Mouse (Mus musculus): ENCODE measurements around the gene Hdhd5. TPM values are rescaled to one million over a fixed set of nuclear protein-coding genes. Genes with fewer than 3 reads are reported as not detected.

The Hdhd5 gene
- 9.9 and 11.6 TPM in 2 replicates for polyA plus RNA-seq (2015; fragmentation: Nextera tagmentation; extraction: Ambion mirVana)

DNA sequence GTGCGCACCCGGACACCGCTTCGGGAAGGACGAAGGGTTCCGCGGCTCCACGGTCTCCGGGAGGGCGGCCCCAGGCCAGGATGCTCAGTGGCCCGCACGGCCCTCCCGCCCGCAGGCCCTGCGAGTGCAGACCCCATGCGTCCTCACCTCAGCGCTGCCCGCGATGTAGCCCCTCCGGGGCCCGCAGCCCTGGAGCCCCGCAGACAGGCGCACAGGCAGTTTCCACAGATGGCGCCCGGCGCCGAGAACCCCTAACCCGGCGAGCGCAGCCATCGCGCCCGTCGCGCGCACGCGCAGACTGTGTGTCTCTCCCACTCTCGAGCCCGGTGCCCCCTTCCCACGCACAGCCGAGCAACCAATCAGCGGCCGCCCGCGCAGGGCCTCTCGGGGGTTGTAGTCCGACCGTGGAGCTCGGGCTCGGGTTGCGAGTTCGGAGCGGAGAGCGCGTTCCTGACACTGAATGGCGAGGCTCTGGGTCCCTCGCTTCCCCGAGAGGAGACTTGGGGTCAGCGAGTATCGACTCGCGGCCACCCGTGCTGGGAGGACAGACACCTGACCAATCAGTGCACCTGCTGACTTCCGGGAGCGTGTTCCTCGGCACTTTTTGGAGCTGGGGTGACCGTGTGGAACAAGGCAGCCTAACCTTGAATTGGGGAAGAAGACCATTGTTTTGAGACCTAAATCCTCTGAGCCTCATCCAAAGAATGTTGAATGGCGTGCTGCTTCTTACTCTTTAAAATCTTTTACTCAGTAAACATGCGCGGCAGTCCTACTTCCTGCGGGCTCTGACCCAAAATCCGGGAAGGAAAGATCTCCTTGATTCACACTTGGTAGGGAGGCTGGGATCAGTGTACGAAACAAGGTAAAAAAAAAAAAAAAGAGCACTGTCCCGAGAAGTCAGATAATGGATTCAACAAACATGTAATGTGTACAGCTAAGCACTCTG lies at the start of gene Hdhd5:
Hdhd5 (minus strand) TSS at position 300 of the 946 bp plus-strand sequence.
- peak within 1 kb of the TSS; percentile 69 for H3K27ac ChIP-seq (replicated peaks)
- WGBS (ENCODE audit: insufficient replicate concordance) = under 1% methylated on average over 75 of the region's 75 CpGs
- H3K9ac ChIP-seq = peak within 1 kb of the TSS; percentile 83

DNA sequence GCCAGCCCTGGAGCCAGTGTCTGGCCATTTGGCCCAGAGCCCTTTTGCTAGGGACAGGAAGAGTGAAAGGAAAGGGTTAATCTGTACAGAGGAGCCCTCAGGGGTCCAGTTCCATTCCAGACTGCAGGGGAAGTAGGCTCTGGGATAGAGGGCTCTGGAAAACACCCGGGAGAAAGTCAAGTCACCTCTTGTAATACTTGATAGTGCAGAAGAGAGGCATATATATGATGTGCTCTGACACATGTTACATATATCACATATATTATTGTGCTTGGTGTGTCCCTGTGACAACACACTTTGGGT lies 49.5 kb upstream of the Hdhd5 start:
- WGBS (ENCODE audit: insufficient replicate concordance) = 3% methylated on average over 1 of the region's 1 CpGs
- no peak; the same call in 1 of the 2 replicates for ATAC-seq (ENCODE audit: insufficient read depth)
- Histone ChIP-seq H3K4me3 (replicated peaks) (peak overlapping the region; percentile 59), H3K4me2 (peak overlapping the region; percentile 96), H3K9me3 (replicated peaks) (no peaks in the 10 kb centered on the region), H3K27ac (replicated peaks) (peak overlapping the region; percentile 89), H3K4me1 (replicated peaks) (peaks cover 52% of the 10 kb centered on the region), H3K36me3 (replicated peaks) (no peaks in the 10 kb centered on the region), H3K27me3 (no peaks in the 10 kb centered on the region; the same call in 1 of the 2 replicates), H3K9ac (peak overlapping the region; percentile 66)

More for the DNA sequence above, at the start of gene Hdhd5:
- ATAC-seq (ENCODE audit: insufficient read depth) = peak; percentile 94
- Histone ChIP-seq H3K27me3 (no peaks in the 10 kb centered on the region), H3K4me1 (replicated peaks) (peaks cover 41% of the 10 kb centered on the region), H3K36me3 (replicated peaks) (0 out of 2 replicates have a peak, but pooled peaks cover 7% of the 10 kb centered on the region), H3K4me3 (replicated peaks) (peak within 1 kb of the TSS; percentile 91), H3K4me2 (peak within 1 kb of the TSS; percentile 94), H3K9me3 (replicated peaks) (no peaks in the 10 kb centered on the region)

DNA sequence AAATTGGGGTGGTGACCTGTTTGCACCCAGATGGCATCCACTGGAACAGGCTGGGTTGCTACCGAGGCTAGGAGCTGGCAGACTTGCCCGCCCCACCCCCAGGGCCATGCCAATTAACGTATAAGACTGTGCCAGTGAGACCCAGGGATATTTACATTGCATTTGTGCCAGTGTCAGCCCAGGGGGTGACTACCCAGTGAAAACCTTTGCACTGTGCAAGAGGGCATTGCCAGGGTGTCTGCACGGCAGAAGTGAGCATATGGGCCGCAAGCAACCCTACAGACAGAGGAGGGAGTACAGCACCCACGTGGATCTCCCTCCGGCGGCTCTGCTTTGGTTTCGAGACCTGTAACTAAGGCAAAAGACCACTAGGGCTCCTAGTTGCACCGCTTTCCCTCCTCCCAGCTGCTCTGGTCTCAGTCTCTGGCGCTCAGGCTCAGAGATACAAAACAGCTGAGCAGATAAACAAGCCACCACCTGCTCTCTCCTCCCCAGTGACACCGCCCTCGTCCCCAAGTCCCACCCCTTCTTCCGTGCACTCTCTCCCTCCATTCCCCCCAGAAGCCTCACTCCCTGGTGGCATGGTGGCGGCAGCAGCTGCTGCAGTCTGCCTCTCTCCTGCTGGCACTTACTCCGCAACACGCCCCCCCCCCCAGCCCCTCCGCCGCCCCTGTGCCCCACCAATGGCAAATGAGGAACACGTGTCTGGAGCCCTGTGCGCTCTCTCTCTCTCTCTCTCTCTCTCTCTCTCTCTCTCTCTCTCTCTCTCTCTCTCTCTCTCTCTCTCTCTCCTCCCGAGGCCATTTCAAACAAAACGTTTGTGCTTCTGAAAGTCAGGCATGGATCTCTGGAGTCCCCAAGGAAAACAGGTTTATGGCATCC lies 49.0 kb upstream of the Hdhd5 start:
- Histone ChIP-seq H3K27ac (replicated peaks) (peak overlapping the region; percentile 89), H3K9ac (peak overlapping the region; percentile 66), H3K4me2 (peak overlapping the region; percentile 96), H3K4me3 (replicated peaks) (peak overlapping the region; percentile 59), H3K36me3 (replicated peaks) (no peaks in the 10 kb centered on the region), H3K27me3 (no peaks in the 10 kb centered on the region; the same call in 1 of the 2 replicates), H3K4me1 (replicated peaks) (peaks cover 49% of the 10 kb centered on the region), H3K9me3 (replicated peaks) (no peaks in the 10 kb centered on the region)
- peak; percentile 98 for ATAC-seq (ENCODE audit: insufficient read depth)
- under 1% methylated on average over 21 of the region's 23 CpGs for WGBS (ENCODE audit: insufficient replicate concordance)

DNA sequence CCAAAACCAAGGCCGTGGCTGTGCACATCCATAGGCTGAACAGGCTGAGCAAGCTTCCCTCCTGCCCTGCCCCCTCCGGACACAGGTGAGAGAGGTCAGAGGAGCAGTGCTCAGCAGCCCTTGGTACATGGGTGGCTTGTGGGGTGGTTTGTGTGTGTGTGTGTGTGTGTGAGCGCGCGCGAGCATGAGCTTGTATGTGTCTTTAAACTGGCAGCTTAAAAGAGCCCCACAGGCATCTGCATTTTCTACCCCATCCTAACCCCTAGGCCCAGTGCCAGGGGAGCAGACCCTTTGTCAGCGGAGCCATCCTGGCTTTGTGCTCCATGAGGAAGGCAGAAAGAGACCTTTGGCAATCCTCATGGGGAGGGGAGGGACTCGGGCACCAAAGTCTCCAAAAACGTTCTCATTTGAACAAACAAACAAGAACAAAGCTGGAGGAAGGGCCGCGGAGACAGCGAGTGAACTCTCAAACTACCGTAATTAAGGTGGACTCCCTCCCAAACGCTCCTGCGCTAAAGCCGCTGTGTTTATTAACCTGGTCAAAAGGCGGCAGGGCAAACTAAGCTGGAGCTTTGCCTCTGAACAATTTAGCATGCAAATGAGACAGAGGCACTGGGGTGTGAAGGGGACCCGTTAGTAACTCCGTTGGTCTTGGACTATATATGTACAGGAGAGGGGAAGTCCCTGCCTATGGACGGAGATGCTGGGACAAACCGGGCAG lies 48.2 kb upstream of the Hdhd5 start:
- ATAC-seq (ENCODE audit: insufficient read depth) = no peak
- peaks cover 49% of the 10 kb centered on the region for H3K4me1 ChIP-seq (replicated peaks)
- H3K9me3 ChIP-seq (replicated peaks) = no peaks in the 10 kb centered on the region
- no peaks in the 10 kb centered on the region for H3K36me3 ChIP-seq (replicated peaks)
- 18% methylated on average over 21 of the region's 21 CpGs for WGBS (ENCODE audit: insufficient replicate concordance)
- H3K27ac ChIP-seq (replicated peaks) = peak overlapping the region; percentile 89
- H3K9ac ChIP-seq = peak overlapping the region; percentile 66
- peak overlapping the region; percentile 96 for H3K4me2 ChIP-seq
- no peaks in the 10 kb centered on the region; the same call in 1 of the 2 replicates for H3K27me3 ChIP-seq
- peak overlapping the region; percentile 59 for H3K4me3 ChIP-seq (replicated peaks)

DNA sequence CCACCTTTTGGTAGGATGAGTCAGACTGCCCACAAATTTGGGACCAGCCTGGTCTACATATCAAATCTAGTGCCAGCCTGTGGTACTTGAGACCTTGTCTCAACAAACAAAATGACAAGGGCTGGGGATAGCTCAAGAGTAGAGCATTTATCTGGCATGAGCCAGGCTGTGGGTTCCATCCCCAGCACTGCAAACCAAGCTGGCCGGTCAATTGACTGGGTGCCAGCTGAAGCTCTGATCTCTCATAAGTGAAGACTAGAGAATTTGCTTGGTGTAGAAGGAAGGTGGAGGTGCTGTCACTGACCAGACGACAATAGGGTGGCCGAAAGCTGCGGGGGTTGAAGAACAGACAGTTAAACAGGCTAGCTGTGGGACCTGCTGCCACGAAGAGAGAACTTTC lies 47.4 kb upstream of the Hdhd5 start:
- WGBS (ENCODE audit: insufficient replicate concordance) = 54% methylated on average over 5 of the region's 5 CpGs
- H3K4me2 ChIP-seq = no peak overlapping the region
- H3K9ac ChIP-seq = no peak overlapping the region

DNA sequence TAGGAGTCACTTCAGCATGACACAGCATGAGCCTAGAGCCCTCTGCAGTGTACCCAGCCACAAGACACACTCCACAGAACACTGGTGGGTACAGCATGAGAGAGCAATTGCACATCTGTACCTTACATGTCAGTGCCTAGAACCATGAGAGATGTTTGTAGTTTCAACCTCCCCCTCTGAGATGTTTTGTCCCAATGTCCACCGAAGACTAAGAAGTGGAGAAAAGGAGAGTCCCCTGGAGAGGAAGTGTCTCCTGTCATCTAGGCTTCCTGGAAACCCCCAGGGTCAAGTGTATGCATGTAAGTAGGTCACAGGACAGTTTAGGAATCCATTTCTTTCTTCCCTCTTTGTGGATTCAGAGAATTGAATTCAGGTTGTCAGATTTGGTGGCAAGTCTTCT lies 41.3 kb upstream of the Hdhd5 start:
- 14% methylated on average over 1 of the region's 1 CpGs for WGBS (ENCODE audit: insufficient replicate concordance)

More for the DNA sequence above, 47.4 kb upstream of the Hdhd5 start:
- Histone ChIP-seq H3K4me1 (replicated peaks) (peaks cover 49% of the 10 kb centered on the region), H3K27ac (replicated peaks) (0 out of 2 replicates have a peak overlapping the region, but pooled peaks have one; percentile 89), H3K27me3 (no peaks in the 10 kb centered on the region; the same call in 1 of the 2 replicates), H3K36me3 (replicated peaks) (no peaks in the 10 kb centered on the region), H3K9me3 (replicated peaks) (no peaks in the 10 kb centered on the region), H3K4me3 (replicated peaks) (no peak overlapping the region)
- no peak for ATAC-seq (ENCODE audit: insufficient read depth)

GRCm38 (mm10) chr6:120568257-120568656 lies 37.1 kb upstream of the Hdhd5 start:
- 58% methylated on average over 1 of the region's 1 CpGs for WGBS (ENCODE audit: insufficient replicate concordance)
- Histone ChIP-seq H3K27ac (replicated peaks) (no peak overlapping the region), H3K9ac (no peak overlapping the region), H3K4me3 (replicated peaks) (no peak overlapping the region), H3K36me3 (replicated peaks) (no peaks in the 10 kb centered on the region), H3K9me3 (replicated peaks) (no peaks in the 10 kb centered on the region), H3K27me3 (no peaks in the 10 kb centered on the region), H3K4me1 (replicated peaks) (peaks cover 26% of the 10 kb centered on the region), H3K4me2 (no peak overlapping the region)
- no peak for ATAC-seq (ENCODE audit: insufficient read depth)

More for the DNA sequence above, 41.3 kb upstream of the Hdhd5 start:
- no peak overlapping the region for H3K27ac ChIP-seq (replicated peaks)
- peaks cover 32% of the 10 kb centered on the region for H3K4me1 ChIP-seq (replicated peaks)
- no peak overlapping the region for H3K9ac ChIP-seq
- no peak for ATAC-seq (ENCODE audit: insufficient read depth)
- no peak overlapping the region for H3K4me3 ChIP-seq (replicated peaks)
- H3K4me2 ChIP-seq = no peak overlapping the region
- no peaks in the 10 kb centered on the region for H3K27me3 ChIP-seq
- no peaks in the 10 kb centered on the region for H3K9me3 ChIP-seq (replicated peaks)
- H3K36me3 ChIP-seq (replicated peaks) = no peaks in the 10 kb centered on the region

GRCm38 (mm10) chr6:120566911-120567909 lies 36.1 kb upstream of the Hdhd5 start:
- Histone ChIP-seq H3K36me3 (replicated peaks) (no peaks in the 10 kb centered on the region), H3K9ac (no peak overlapping the region), H3K4me2 (peak overlapping the region; percentile 34), H3K4me1 (replicated peaks) (peaks cover 20% of the 10 kb centered on the region), H3K4me3 (replicated peaks) (no peak overlapping the region), H3K9me3 (replicated peaks) (no peaks in the 10 kb centered on the region), H3K27me3 (no peaks in the 10 kb centered on the region), H3K27ac (replicated peaks) (peak overlapping the region; percentile 46; the same call in 1 of the 2 replicates)
- 0 out of 2 replicates have a peak, but pooled peaks have one; percentile 38 for ATAC-seq (ENCODE audit: insufficient read depth)
- WGBS (ENCODE audit: insufficient replicate concordance) = 59% methylated on average over 18 of the region's 18 CpGs

DNA sequence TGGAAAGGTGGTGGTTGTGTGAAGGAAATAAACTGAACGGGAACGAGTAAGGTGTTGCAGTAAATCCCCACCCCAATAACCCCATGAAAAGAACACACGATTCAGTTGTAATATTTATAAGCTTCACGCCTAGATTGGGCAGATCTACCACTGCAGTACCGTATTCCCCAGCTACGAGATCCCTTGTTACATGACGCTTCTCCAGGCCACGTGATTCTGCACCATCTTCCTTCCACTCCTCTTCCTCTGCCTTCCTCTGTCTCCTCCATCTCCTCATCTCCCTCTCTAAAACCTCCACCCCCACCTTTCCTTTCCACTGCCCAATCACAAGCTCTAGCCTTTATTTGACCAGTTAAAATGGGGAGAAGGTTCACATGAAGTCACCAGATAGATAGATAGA lies 25.5 kb upstream of the Hdhd5 start:
- ATAC-seq (ENCODE audit: insufficient read depth) = no peak
- H3K27ac ChIP-seq (replicated peaks) = peak overlapping the region; percentile 82
- no peak overlapping the region; the same call in 1 of the 2 replicates for H3K9ac ChIP-seq
- no peaks in the 10 kb centered on the region for H3K36me3 ChIP-seq (replicated peaks)
- peak overlapping the region; percentile 52 for H3K4me2 ChIP-seq
- no peak overlapping the region for H3K4me3 ChIP-seq (replicated peaks)
- 36% methylated on average over 8 of the region's 8 CpGs for WGBS (ENCODE audit: insufficient replicate concordance)
- H3K9me3 ChIP-seq (replicated peaks) = no peaks in the 10 kb centered on the region
- peaks cover 34% of the 10 kb centered on the region for H3K4me1 ChIP-seq (replicated peaks)
- H3K27me3 ChIP-seq = no peaks in the 10 kb centered on the region

Measured in liver, embryonic 15.5 days (tissue).